Mouse (Mus musculus): Measurements from ENCODE around the gene Gpr37l1. TPM values are rescaled to one million over a fixed set of nuclear protein-coding genes. Genes with fewer than 3 reads are reported as not detected.
"Not testable (repeated sequence)": the region's sequence is repeated elsewhere in the genome, so short reads cannot be mapped to it uniquely, and the experiment has no call there.

Gene Gpr37l1
- polyA plus RNA-seq, 1 experiment, result 0.75 TPM

GRCm38 (mm10) chr1:135204196-135205126 lies 37.0 kb upstream of the Gpr37l1 start:
- WGBS, result 56% methylated on average over 12 of the region's 12 CpGs
- Histone ChIP-seq H3K27ac (ENCODE audit: insufficient read depth, low read depth, low read length) (no peak overlapping the region), H3K36me3 (ENCODE audit: control insufficient read depth, insufficient read depth, low read length) (no peaks in the 10 kb centered on the region), H3K27me3 (replicated peaks; ENCODE audit: control insufficient read depth, insufficient read depth, low read length) (no peaks in the 10 kb centered on the region), H3K4me1 (ENCODE audit: control insufficient read depth, insufficient read depth, low read length) (no peaks in the 10 kb centered on the region), H3K4me3 (ENCODE audit: insufficient read depth, low read depth, low read length) (no peak overlapping the region)
- DNase-seq, result no peak
- no peak for TF ChIP-seq POLR2A (IDR thresholded peaks at IDR 0.05; ENCODE audit: low read depth, low read length)
- TF ChIP-seq CTCF (conservative IDR thresholded peaks at IDR 0.05; ENCODE audit: insufficient read depth, insufficient read length, low read depth, low read length), result no peak

- Histone ChIP-seq H3K27me3 (replicated peaks; ENCODE audit: control insufficient read depth, insufficient read depth, low read length) (no peaks in the 10 kb centered on the region), H3K27ac (ENCODE audit: insufficient read depth, low read depth, low read length) (no peak overlapping the region), H3K4me3 (ENCODE audit: insufficient read depth, low read depth, low read length) (no peak overlapping the region), H3K36me3 (ENCODE audit: control insufficient read depth, insufficient read depth, low read length) (no peaks in the 10 kb centered on the region), H3K4me1 (ENCODE audit: control insufficient read depth, insufficient read depth, low read length) (no peaks in the 10 kb centered on the region)
- peak; percentile 55 for DNase-seq
- no peak for TF ChIP-seq POLR2A (IDR thresholded peaks at IDR 0.05; ENCODE audit: low read depth, low read length)
- no peak for TF ChIP-seq CTCF (conservative IDR thresholded peaks at IDR 0.05; ENCODE audit: insufficient read depth, insufficient read length, low read depth, low read length)
- 49% methylated on average over 4 of the region's 4 CpGs for WGBS
These were observed 32.9 kb upstream of the Gpr37l1 start for GRCm38 (mm10) chr1:135200400-135200799.

DNA sequence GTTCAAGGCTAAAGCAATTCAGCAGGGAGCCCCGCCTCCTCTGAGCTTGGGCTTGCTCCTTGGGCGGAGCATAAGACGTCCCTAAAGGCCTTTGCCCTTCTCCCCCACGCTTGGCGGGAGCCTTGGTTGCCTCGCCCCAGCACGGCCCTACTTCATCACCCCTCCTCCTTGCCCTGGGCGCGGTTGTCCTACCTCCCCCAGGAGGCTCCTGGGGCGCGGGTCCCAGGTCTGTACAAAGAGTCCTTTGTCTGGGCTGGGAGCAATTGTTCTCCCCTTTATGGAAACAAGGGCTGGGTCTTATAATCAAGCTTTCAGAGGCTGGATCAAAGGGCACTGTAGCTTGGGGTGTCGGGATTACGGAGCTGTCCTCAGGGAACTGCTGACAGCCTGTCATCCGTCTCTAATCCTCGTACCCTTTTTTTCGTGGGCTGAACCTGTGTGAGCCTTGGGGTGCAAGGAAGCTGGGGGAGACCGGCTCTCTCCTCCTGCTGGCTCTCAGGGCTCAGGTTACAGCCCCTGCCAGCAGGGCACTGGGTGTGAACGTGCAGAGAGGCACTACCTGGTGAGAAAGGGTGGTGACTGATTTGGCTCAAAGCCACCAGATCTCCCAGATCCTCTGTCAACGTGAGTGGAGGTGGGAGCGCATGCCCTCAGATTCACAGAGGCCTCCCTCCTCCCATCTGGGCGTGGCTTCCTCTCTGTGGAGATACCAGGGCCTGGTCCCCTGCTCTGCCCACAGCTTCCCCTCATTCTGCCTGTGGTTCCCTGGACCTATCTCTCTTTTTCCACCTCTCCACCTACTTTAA lies 31.7 kb upstream of the Gpr37l1 start:
- Histone ChIP-seq H3K27me3 (replicated peaks; ENCODE audit: control insufficient read depth, insufficient read depth, low read length) (no peaks in the 10 kb centered on the region), H3K36me3 (ENCODE audit: control insufficient read depth, insufficient read depth, low read length) (no peaks in the 10 kb centered on the region), H3K4me3 (ENCODE audit: insufficient read depth, low read depth, low read length) (no peak overlapping the region), H3K27ac (ENCODE audit: insufficient read depth, low read depth, low read length) (no peak overlapping the region), H3K4me1 (ENCODE audit: control insufficient read depth, insufficient read depth, low read length) (no peaks in the 10 kb centered on the region)
- TF ChIP-seq CTCF (conservative IDR thresholded peaks at IDR 0.05; ENCODE audit: insufficient read depth, insufficient read length, low read depth, low read length) (no peak), POLR2A (IDR thresholded peaks at IDR 0.05; ENCODE audit: low read depth, low read length) (no peak)
- WGBS, result 18% methylated on average over 21 of the region's 21 CpGs
- peak; percentile 77 for DNase-seq

DNA sequence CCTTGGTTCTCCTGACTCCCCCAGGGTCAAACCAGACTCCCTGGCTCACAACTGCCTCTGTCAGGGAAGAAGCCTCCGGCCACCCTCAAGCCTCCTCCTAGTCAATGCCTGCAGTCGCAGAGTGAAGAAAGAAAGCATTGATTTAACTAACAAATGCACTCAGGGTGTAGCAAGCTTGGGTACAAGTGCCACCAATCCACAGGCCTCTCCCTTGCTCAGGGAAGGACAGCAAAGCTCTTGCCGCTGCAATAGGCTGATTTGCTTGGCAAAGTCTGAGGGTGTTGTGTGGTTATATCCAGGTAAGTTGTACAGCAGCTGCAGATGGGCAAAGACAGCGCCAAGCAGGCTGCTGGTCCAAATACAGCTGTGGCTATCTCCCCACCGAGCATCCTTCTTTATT lies 30.9 kb upstream of the Gpr37l1 start:
- TF ChIP-seq CTCF (conservative IDR thresholded peaks at IDR 0.05; ENCODE audit: insufficient read depth, insufficient read length, low read depth, low read length) (no peak), POLR2A (IDR thresholded peaks at IDR 0.05; ENCODE audit: low read depth, low read length) (no peak)
- 82% methylated on average over 5 of the region's 5 CpGs for whole genome bisulfite sequencing
- DNase-seq, result no peak
- no peak overlapping the region for H3K27ac ChIP-seq (ENCODE audit: insufficient read depth, low read depth, low read length)
- H3K4me1 ChIP-seq (ENCODE audit: control insufficient read depth, insufficient read depth, low read length), result no peaks in the 10 kb centered on the region
- no peaks in the 10 kb centered on the region for H3K36me3 ChIP-seq (ENCODE audit: control insufficient read depth, insufficient read depth, low read length)
- no peaks in the 10 kb centered on the region for H3K27me3 ChIP-seq (replicated peaks; ENCODE audit: control insufficient read depth, insufficient read depth, low read length)
- H3K4me3 ChIP-seq (ENCODE audit: insufficient read depth, low read depth, low read length), result no peak overlapping the region

- Histone ChIP-seq H3K36me3 (ENCODE audit: control insufficient read depth, insufficient read depth, low read length) (no peaks in the 10 kb centered on the region), H3K4me1 (ENCODE audit: control insufficient read depth, insufficient read depth, low read length) (no peaks in the 10 kb centered on the region), H3K27ac (ENCODE audit: insufficient read depth, low read depth, low read length) (no peak overlapping the region), H3K27me3 (replicated peaks; ENCODE audit: control insufficient read depth, insufficient read depth, low read length) (no peaks in the 10 kb centered on the region), H3K4me3 (ENCODE audit: insufficient read depth, low read depth, low read length) (no peak overlapping the region)
- WGBS, result 62% methylated on average over 6 of the region's 6 CpGs
- peak; percentile 56 for DNase-seq
- TF ChIP-seq POLR2A (IDR thresholded peaks at IDR 0.05; ENCODE audit: low read depth, low read length) (no peak), CTCF (conservative IDR thresholded peaks at IDR 0.05; ENCODE audit: insufficient read depth, insufficient read length, low read depth, low read length) (no peak)
These were observed 28.5 kb upstream of the Gpr37l1 start for GRCm38 (mm10) chr1:135195907-135196440.

DNA sequence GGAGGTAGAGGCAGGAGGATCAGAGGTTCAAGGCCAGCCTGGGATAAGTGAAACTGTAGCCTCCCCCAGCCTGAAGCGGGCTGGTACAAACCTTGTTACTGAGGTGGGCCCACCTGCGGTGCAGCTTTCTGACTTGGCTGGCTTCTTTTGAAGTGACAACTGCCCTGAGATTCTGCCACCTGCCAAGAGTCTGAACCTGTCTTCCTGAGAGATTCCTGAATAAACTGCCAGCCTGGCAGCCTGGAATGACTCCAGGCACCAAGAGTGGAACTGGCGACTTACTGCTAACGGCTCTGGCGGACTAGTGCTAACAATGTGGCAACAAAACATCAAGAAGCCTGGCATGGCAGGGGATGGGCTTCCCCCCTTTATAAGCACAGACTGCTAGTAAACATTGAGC lies 26.9 kb upstream of the Gpr37l1 start:
- H3K27ac ChIP-seq (ENCODE audit: insufficient read depth, low read depth, low read length); H3K4me3 ChIP-seq (ENCODE audit: insufficient read depth, low read depth, low read length); H3K27me3 ChIP-seq (replicated peaks; ENCODE audit: control insufficient read depth, insufficient read depth, low read length); H3K4me1 ChIP-seq (ENCODE audit: control insufficient read depth, insufficient read depth, low read length); H3K36me3 ChIP-seq (ENCODE audit: control insufficient read depth, insufficient read depth, low read length): not testable (repeated sequence)
- WGBS, result 77% methylated on average over 5 of the region's 5 CpGs
- peak; percentile 47 for DNase-seq

DNA sequence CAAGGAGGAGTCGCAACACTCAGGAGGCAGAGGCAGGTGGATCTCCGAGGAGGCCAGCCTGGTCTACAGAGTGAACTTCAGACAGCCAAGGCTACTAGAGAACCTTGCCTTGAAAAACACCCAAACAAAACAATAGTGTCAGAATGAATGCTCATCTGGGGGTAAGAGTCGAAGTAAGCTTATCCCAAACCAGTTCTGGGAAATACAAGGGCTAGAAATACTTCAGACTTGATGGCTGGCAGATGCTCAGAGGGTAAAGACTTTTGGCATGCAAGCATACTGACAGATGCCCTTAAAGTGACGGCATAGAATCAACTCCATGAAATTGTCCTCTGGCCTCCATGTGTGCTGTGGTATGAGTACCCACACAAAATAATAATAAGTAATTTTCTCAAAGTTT lies 21.7 kb upstream of the Gpr37l1 start:
- WGBS, result 87% methylated on average over 4 of the region's 4 CpGs
- H3K4me1 ChIP-seq (ENCODE audit: control insufficient read depth, insufficient read depth, low read length), result peaks cover 2% of the 10 kb centered on the region; the same call in 1 of the 2 replicates
- no peak for TF ChIP-seq POLR2A (IDR thresholded peaks at IDR 0.05; ENCODE audit: low read depth, low read length)
- no peak for TF ChIP-seq CTCF (conservative IDR thresholded peaks at IDR 0.05; ENCODE audit: insufficient read depth, insufficient read length, low read depth, low read length)

More for the DNA sequence above, 21.7 kb upstream of the Gpr37l1 start:
- Histone ChIP-seq H3K36me3 (ENCODE audit: control insufficient read depth, insufficient read depth, low read length) (no peaks in the 10 kb centered on the region), H3K4me3 (ENCODE audit: insufficient read depth, low read depth, low read length) (no peak overlapping the region), H3K27ac (ENCODE audit: insufficient read depth, low read depth, low read length) (no peak overlapping the region), H3K27me3 (replicated peaks; ENCODE audit: control insufficient read depth, insufficient read depth, low read length) (no peaks in the 10 kb centered on the region)
- no peak for DNase-seq
